Mouse (Mus musculus) CD4-positive helper T cell, adult 2 months (primary cell): Measurements from ENCODE around the gene Qser1.
A peak's percentile ranks its signal among the peaks of the same experiment; 100 is the strongest.
"Not testable (repeated sequence)": the region's sequence is repeated elsewhere in the genome, so short reads cannot be mapped to it uniquely, and the experiment has no call there.

Source experiments
- DNase-seq: peaks from one replicate; pipeline ENCODE4 v3.0.0-alpha.2; 2012; ENCODE audit warnings: low read depth, missing footprints, low spot score

Qser1 gene

GRCm38 (mm10) chr2:104816371-104816827 is at the start of gene Qser1:
Gene Qser1 (minus strand): TSS chr2:104816760.
- DNase-seq: no peak

- no peak for DNase-seq
Measured at GRCm38 (mm10) chr2:104864176-104864860, 47.8 kb upstream of the Qser1 start.

GRCm38 (mm10) chr2:104860426-104860825 is 43.9 kb upstream of the Qser1 start:
- no peak for DNase-seq

- no peak for DNase-seq
Measured at GRCm38 (mm10) chr2:104859060-104859459, 42.5 kb upstream of the Qser1 start.

- DNase-seq: not testable (repeated sequence)
Measured at GRCm38 (mm10) chr2:104858083-104858482, 41.5 kb upstream of the Qser1 start.

GRCm38 (mm10) chr2:104856218-104856617 is 39.7 kb upstream of the Qser1 start:
- no peak for DNase-seq

GRCm38 (mm10) chr2:104855732-104856131 is 39.2 kb upstream of the Qser1 start:
- DNase-seq: no peak

GRCm38 (mm10) chr2:104854836-104855235 is 38.3 kb upstream of the Qser1 start:
- DNase-seq: no peak

GRCm38 (mm10) chr2:104852546-104852945 is 36.0 kb upstream of the Qser1 start:
- no peak for DNase-seq

- no peak for DNase-seq
Measured at GRCm38 (mm10) chr2:104851686-104852085, 35.1 kb upstream of the Qser1 start.

- DNase-seq: peak; percentile 59
Measured at GRCm38 (mm10) chr2:104849991-104850359, 33.4 kb upstream of the Qser1 start.

- DNase-seq: peak; percentile 57
Measured at GRCm38 (mm10) chr2:104849276-104849990, 32.9 kb upstream of the Qser1 start, which contains the start of gene Prrg4. Gene Prrg4 (minus strand): TSS chr2:104849876.

GRCm38 (mm10) chr2:104848235-104849161 is 31.9 kb upstream of the Qser1 start:
- DNase-seq: peak; percentile 62

- DNase-seq: peak; percentile 55
Measured at GRCm38 (mm10) chr2:104847645-104848044, 31.1 kb upstream of the Qser1 start.

GRCm38 (mm10) chr2:104846638-104847414 is 30.3 kb upstream of the Qser1 start:
- DNase-seq: no peak

- DNase-seq: no peak
Measured at GRCm38 (mm10) chr2:104842559-104842958, 26.0 kb upstream of the Qser1 start.

- DNase-seq: no peak
Measured at GRCm38 (mm10) chr2:104841736-104842135, 25.2 kb upstream of the Qser1 start.

GRCm38 (mm10) chr2:104840974-104841373 is 24.4 kb upstream of the Qser1 start:
- no peak for DNase-seq

GRCm38 (mm10) chr2:104832486-104832885 is 15.9 kb upstream of the Qser1 start:
- no peak for DNase-seq

- DNase-seq: no peak
Measured at GRCm38 (mm10) chr2:104826191-104826590, 9.6 kb upstream of the Qser1 start.

- DNase-seq: not testable (repeated sequence)
Measured at GRCm38 (mm10) chr2:104818763-104819162, 2.2 kb upstream of the Qser1 start.
